Mouse (Mus musculus) frontal cortex, postnatal 36 days (tissue): Measurements from ENCODE around the gene Pga5.
A peak's percentile ranks its signal among the peaks of the same experiment; 100 is the strongest.

Source experiments
- DNase-seq, 2 experiments: peaks; one replicate each; pipeline ENCODE4 v3.0.0; 2022; ENCODE audit warnings: low spot score in 2 of 2

Pga5 gene

DNA sequence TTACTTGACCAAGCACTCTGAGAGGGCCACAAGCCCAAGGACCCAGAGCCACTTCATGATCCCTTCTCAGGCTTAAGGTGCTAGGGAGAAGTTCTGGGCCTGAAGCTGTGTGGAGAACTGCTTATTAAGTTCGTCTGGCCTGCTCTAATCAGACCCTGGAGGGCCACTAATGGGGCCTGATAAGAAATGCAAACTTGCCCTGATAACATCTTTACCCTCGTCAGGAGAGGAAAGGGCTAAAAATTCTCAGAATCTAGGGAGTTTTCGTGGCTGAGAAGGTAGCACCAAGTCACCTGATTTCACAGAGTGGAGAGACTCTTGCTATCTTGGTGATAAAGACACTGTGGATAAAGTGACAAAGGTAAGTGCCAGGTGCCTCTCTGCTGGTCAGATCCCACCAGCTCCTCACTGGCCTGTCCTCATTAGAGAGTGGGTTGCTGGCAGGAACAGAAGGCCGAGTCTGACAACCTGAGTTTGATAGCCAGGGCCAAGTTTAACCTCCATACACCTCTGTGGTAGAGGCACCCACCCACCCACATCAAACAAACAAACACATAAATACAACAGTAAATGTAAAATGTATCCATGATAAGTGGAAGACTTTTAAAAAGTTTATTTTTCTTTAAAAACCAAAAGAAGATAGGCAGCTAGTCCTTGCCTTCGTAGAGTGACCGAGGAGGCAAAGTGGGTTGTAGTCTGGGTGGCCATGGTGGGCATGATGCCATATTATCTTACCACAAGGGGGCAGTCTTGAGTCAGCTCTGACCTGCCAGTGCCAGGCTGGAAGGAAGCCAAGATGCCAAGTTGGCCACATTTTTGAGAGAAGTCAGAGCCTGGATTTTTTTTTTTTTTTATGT is at the start of gene Pga5:
Gene Pga5, minus strand, starts transcription at position 157 of the 857 bp plus-strand sequence.
- peak; percentile 72 to 86 for DNase-seq

DNA sequence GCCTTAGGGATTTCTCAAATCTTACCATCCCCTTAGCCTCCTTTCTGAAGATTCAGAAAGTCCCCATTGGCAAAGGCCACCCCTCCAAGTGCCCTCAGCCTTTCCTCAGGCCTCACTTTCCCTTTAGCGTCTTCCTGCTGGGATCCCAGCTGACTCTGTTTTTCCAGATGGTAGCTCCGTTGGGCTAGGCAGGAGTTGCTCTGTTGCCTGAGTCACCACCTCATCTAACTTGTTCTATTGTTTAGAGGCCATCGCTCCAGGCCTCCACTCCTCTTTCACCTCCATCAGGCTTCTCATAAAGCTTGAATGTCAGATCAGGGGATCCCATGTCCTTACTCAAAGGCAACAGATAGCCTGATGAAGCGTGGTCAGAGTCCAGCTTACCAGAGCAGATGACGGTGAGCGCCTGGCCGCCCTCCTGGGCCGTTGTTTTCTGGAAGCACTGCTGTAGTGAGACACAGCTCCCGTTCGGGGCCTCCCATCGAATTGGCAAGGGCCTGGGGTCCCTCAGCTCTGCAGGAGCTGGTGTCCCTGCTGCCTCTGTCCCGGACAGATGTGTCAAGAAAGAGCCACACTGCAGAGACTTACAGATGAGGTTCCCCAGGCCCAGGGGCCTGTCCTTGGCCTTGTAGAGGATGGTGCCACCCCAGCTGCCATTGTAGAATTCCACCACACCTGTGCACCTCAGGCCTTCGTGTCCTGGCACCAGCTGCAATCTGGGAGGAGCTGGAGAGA is 46.9 kb upstream of the Pga5 start:
- no peak for DNase-seq

GRCm38 (mm10) chr19:10723649-10724048 is 45.8 kb upstream of the Pga5 start:
- DNase-seq = no peak

GRCm38 (mm10) chr19:10723084-10723483 is 45.2 kb upstream of the Pga5 start:
- no peak for DNase-seq

GRCm38 (mm10) chr19:10721064-10721463 is 43.2 kb upstream of the Pga5 start:
- no peak for DNase-seq

DNA sequence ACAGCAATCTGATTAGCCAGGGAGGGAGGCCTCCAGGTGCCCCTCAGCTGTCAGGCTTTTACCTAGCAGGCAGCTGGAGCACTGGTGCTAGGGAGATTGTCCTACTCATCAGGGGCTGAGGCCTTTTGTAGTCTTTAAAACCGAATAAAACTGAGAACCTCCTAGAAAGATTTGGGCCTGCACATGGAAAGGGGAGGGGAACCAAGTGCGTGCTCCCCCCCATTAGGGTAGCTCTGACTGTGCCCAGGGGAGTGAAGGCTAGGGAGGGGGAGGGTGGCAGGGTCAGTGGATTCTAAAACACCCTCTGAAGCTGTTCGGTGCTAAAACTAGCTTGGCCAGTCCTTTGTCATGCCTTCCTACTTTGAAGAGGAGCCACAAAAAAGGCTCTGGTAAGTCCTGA is 42.7 kb upstream of the Pga5 start:
- no peak for DNase-seq

DNA sequence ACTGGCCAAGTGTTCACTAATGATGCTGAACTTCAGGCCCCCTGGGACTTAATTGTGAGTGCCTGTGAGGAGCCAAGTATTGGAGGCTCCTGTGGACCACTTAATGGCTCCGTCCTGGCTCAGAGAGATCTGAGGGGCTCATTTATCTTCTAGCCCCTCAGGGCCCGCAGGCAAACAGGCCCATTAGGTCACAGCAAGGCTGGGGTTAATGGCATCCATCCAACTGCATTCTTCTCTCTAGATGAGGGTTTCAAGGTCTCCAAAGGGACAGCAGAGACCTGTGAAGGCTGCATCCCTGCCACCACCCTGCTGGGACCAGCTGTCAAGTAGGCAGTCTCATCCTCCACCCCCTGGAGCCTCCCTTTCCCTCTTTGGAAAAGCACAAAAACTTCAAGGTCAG is 41.9 kb upstream of the Pga5 start:
- no peak for DNase-seq

- DNase-seq = no peak
These were observed 40.4 kb upstream of the Pga5 start for GRCm38 (mm10) chr19:10718251-10718775.

GRCm38 (mm10) chr19:10715476-10715875 is 37.6 kb upstream of the Pga5 start:
- DNase-seq = no peak

DNA sequence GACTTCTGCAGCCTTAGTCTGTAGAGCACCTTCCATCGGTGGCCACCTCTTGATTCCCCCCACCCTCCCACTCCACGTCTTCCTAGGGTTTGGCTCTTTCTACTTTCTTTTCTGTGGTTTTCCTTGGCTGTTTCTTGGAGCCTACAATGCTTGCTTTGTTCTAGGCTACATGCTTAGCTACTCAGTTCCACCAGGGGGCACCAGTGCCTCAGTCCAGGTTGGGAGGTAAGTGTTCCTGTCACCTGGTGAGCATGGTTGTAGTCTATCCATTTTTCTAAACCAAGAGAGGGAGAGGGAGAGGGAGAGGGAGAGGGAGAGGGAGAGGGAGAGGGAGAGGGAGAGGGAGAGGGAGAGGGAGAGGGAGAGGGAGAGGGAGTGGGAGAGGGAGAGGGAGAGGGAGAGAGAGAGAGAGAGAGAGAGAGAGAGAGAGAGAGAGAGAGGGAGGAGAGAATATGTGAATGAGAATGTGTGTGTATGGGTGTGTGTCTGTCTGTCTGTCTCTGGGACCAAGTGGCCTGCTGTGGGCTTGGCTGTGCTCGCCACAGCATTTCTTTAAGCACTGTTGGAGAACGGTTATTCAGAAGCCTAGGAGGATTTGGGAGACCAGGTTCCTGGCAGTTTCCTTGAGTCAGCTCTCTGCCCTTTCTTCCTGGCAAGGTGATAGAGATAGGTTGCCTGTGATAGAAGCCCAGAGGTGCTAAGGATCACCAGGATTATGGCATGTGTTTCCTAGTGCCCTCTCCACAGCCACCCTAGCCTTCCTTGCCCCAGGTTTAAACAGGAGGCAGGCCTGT is 37.0 kb upstream of the Pga5 start:
- DNase-seq = peak; percentile 77

- no peak for DNase-seq
These were observed 36.3 kb upstream of the Pga5 start for GRCm38 (mm10) chr19:10714168-10714567.

DNA sequence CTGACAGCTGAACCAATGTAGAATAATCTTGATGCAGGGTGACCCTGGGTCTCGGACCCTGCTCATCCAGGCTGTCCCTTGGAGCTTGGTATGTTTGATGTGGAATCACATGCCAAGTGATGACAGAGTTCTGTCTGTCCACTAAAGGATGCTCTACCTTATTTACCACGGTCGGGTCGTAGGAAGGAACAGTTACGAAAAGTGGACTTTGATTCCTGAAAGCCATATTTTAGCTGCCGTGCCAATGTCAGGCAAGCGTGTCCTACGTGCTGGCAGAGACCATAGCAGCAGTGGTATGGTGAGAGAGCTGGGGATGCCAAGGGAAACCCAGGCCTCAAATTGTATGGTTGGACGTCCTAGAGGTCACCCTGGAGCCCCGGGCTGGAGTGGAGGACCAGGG is 35.7 kb upstream of the Pga5 start:
- DNase-seq = no peak

GRCm38 (mm10) chr19:10712646-10713045 is 34.8 kb upstream of the Pga5 start:
- no peak for DNase-seq

- no peak for DNase-seq
These were observed 34.3 kb upstream of the Pga5 start for GRCm38 (mm10) chr19:10712194-10712593.

DNA sequence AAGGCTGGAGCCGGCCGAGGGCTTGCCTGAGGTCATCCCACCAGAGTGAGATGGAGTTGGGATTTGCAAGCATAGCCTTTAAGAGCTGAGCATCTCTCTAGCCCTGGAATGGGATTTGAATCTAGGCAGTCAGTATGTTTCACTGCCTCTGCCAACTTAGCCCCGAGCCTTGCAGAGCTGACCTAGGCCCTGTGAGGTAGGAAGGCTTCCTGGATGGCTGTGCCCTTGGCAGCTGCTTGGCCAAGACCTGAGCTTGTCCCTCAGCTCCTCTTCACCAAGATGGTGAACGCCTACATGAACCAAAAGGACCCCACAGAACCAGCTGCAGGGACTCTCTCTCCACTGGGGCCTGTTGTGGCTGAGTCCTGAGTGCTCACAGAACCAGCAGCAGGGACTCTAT is 32.9 kb upstream of the Pga5 start:
- no peak for DNase-seq

- DNase-seq = peak; percentile 72 to 79
These were observed 32.2 kb upstream of the Pga5 start for GRCm38 (mm10) chr19:10710088-10710511.

GRCm38 (mm10) chr19:10709360-10710087 is 31.7 kb upstream of the Pga5 start:
- DNase-seq = peak; percentile 98

- no peak for DNase-seq
These were observed 31.0 kb upstream of the Pga5 start for GRCm38 (mm10) chr19:10708900-10709299.

GRCm38 (mm10) chr19:10707881-10708280 is 30.0 kb upstream of the Pga5 start:
- DNase-seq = no peak

- DNase-seq = no peak
These were observed 29.4 kb upstream of the Pga5 start for GRCm38 (mm10) chr19:10707087-10707875.
